Mouse (Mus musculus) adrenal gland, adult 8-10 months (tissue): ENCODE results near the gene Serpina12. TPM values are rescaled to one million over a fixed set of nuclear protein-coding genes. Genes with fewer than 3 reads are reported as not detected.
A peak's percentile ranks its signal among the peaks of the same experiment; 100 is the strongest.

Source experiments
- DNase-seq: peaks from one replicate; pipeline ENCODE4 v3.0.0; 2022
- total RNA-seq, 4 experiments: library from RNA; stranded (reverse); gene quantifications; 2 replicates each; pipeline ENCODE4 v1.2.4; 2022

Gene Serpina12
- under 1 TPM in 3 of 4 experiments, not detected in 1; 0.08 to 0.38 (median 0.28) TPM for total RNA-seq

GRCm38 (mm10) chr12:104044343-104044742 is at the start of gene Serpina12:
TSS of gene Serpina12 (minus strand) at chr12:104044443.
- DNase-seq, result no peak

GRCm38 (mm10) chr12:104091303-104091702 is 47.1 kb upstream of the Serpina12 start:
- DNase-seq, result no peak

- DNase-seq, result no peak
These were observed 45.9 kb upstream of the Serpina12 start for GRCm38 (mm10) chr12:104090119-104090518.

- DNase-seq, result no peak
These were observed 28.0 kb upstream of the Serpina12 start for GRCm38 (mm10) chr12:104072286-104072685.

- DNase-seq, result no peak
These were observed 27.5 kb upstream of the Serpina12 start for GRCm38 (mm10) chr12:104071708-104072107.

GRCm38 (mm10) chr12:104069620-104070019 is 25.4 kb upstream of the Serpina12 start:
- DNase-seq, result peak; percentile 62

GRCm38 (mm10) chr12:104067549-104067948 is 23.3 kb upstream of the Serpina12 start:
- peak; percentile 43 for DNase-seq

GRCm38 (mm10) chr12:104066241-104066640 is 22.0 kb upstream of the Serpina12 start:
- peak; percentile 54 for DNase-seq

- no peak for DNase-seq
These were observed 20.8 kb upstream of the Serpina12 start for GRCm38 (mm10) chr12:104064996-104065395.

GRCm38 (mm10) chr12:104064532-104064931 is 20.3 kb upstream of the Serpina12 start:
- no peak for DNase-seq

GRCm38 (mm10) chr12:104061862-104062261 is 17.6 kb upstream of the Serpina12 start:
- DNase-seq, result no peak

GRCm38 (mm10) chr12:104060126-104060525 is 15.9 kb upstream of the Serpina12 start:
- no peak for DNase-seq

GRCm38 (mm10) chr12:104057531-104057930 is 13.3 kb upstream of the Serpina12 start:
- DNase-seq, result no peak

GRCm38 (mm10) chr12:104057050-104057449 is 12.8 kb upstream of the Serpina12 start:
- DNase-seq, result no peak

GRCm38 (mm10) chr12:104055755-104056154 is 11.5 kb upstream of the Serpina12 start:
- DNase-seq, result no peak

GRCm38 (mm10) chr12:104053995-104054394 is 9.8 kb upstream of the Serpina12 start:
- DNase-seq, result no peak

- DNase-seq, result no peak
These were observed 1.5 kb upstream of the Serpina12 start for GRCm38 (mm10) chr12:104045713-104046112.

GRCm38 (mm10) chr12:104042753-104043152 is 1.5 kb downstream of the Serpina12 start:
- DNase-seq, result no peak

GRCm38 (mm10) chr12:104041401-104041800 is 2.8 kb downstream of the Serpina12 start:
- DNase-seq, result peak; percentile 60

- no peak for DNase-seq
These were observed 6.1 kb downstream of the Serpina12 start for GRCm38 (mm10) chr12:104038181-104038580.

GRCm38 (mm10) chr12:104033752-104034151 is 10.5 kb downstream of the Serpina12 start:
- DNase-seq, result no peak

GRCm38 (mm10) chr12:104029986-104030385 is 14.3 kb downstream of the Serpina12 start:
- no peak for DNase-seq

- DNase-seq, result no peak
These were observed 29.0 kb downstream of the Serpina12 start for GRCm38 (mm10) chr12:104015280-104015679.

- DNase-seq, result no peak
These were observed 30.6 kb downstream of the Serpina12 start, which contains the start of gene Serpina9 for GRCm38 (mm10) chr12:104013620-104014019. TSS of gene Serpina9 (minus strand) at chr12:104013755.

GRCm38 (mm10) chr12:104004689-104005088 is 39.6 kb downstream of the Serpina12 start:
- DNase-seq, result no peak
